Mouse (Mus musculus) C2C12 (cell line): ENCODE results near the gene Nphp4.

Experiments used
- CTCF ChIP-seq: IDR thresholded peaks from one replicate; pipeline ENCODE4 v1.5.1; 2011; ENCODE audit not compliant: control insufficient read depth, insufficient read depth, insufficient read length
- FOSL1 ChIP-seq: IDR thresholded peaks from one replicate; pipeline ENCODE4 v1.8.0; 2011; ENCODE audit warnings: mild to moderate bottlenecking, low read length; ENCODE audit not compliant: poor library complexity, insufficient read depth, severe bottlenecking
- USF1 ChIP-seq: IDR thresholded peaks from one replicate; pipeline ENCODE4 v1.6.1; 2011; ENCODE audit warnings: low read depth, mild to moderate bottlenecking, control low read depth, moderate library complexity

DNA sequence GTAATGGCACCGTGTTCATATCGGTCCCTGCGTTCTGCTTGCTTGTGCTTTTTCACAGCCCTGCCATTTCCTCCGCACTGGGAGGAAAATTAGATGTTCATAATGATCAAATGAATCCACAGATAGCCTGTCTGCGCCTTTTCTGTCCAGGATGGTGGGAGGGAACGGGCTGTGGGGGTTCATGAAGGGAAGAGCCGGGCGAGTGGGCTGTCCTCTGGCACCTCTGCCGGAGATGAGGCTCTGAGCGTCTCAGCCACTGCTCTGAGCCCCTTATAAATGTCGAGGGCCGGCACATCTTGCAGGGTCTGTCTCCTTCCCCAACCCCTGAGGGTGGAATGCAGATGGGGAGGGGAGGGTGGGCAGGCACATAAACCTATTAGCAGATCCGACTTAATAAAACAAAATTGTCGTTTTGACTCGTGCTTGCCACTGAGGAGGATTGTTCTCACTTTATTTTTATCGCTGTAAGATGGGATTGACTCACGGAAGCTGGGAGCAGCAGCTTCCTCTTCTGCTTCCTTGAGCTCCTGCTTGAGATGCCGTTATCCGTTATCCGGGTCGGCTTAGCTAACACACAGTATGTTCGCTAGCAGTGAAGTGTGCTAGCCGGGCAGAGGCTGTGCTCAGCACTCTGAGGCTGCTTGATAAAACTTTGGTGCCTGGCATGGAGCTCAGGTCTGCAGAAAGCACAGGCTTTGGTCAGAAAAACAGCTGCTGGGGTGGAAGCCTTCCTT lies 92.3 kb downstream of the Nphp4 start:
- TF ChIP-seq CTCF (no peak), USF1 (no peak), FOSL1 (no peak)
